Mouse (Mus musculus) heart, adult 2 months (tissue): ENCODE measurements at regions not wholly inside any gene's neighbourhood (a gene's known extent, or its start where the extent isn't known, plus 50 kb on each side); places are given as distances from the start of the nearest gene placed in this dataset.

Experiments used
- CTCF ChIP-seq: fragments of 200-600 bp; IDR thresholded peaks from 2 replicates; pipeline ENCODE4 v1.8.1; 2022; ENCODE audit warnings: antibody characterized with exemption, mild to moderate bottlenecking, moderate library complexity
- EP300 ChIP-seq: fragments of 200-500 bp; IDR thresholded peaks from 2 replicates; pipeline ENCODE4 v1.6.1; 2011; ENCODE audit warnings: low read depth, low read length, control low read depth; ENCODE audit not compliant: insufficient read depth
- POLR2A ChIP-seq: fragments of 200-500 bp; IDR thresholded peaks from 2 replicates; pipeline ENCODE4 v1.6.1; 2011; ENCODE audit warnings: mild to moderate bottlenecking, low read depth, low read length, control low read depth; ENCODE audit not compliant: insufficient read depth

- TF ChIP-seq POLR2A, result no peak
- TF ChIP-seq EP300, result no peak
- TF ChIP-seq CTCF, result no peak
Measured at GRCm38 (mm10) chr12:77168367-77168766, 69.6 kb upstream of the Fut8 start.
